Mouse (Mus musculus) MEL-GATA-1-ER (cell line): Measurements from ENCODE around the gene Numa1.
A peak's percentile ranks its signal among the peaks of the same experiment; 100 is the strongest.
"Not testable (repeated sequence)": the region's sequence is repeated elsewhere in the genome, so short reads cannot be mapped to it uniquely, and the experiment has no call there.

Experiments
- DNase-seq: peaks from one replicate; pipeline ENCODE4 v3.0.0-alpha.2; 2012; ENCODE audit warnings: low read depth; ENCODE audit errors: extremely low read depth

Numa1 gene

GRCm38 (mm10) chr7:101933751-101934240 lies at the start of gene Numa1, which contains the start of gene Lrrc51:
Numa1 (plus strand) TSS chr7:101934111.
Lrrc51 (minus strand) TSS chr7:101933895.
- peak; percentile 97 for DNase-seq

DNA sequence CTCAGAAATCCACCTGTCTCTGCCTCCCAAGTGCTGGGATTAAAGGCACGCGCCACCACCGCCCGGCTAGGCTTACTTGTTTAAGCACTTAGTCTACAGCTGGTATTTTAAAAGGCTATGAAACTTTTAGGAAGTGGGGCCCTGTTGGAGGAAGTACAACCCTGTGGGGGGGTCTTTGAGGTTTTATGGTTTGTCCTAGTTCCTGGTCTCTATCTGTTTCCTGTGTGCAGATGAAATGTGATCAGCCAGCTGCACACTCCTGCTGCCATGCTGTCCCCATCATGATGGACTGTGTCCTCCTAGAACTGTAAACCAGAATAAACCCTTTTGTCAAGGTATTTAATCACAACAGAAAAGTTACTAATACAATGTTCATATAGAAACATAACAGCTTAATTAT lies 49.8 kb upstream of the Numa1 start:
- DNase-seq: no peak

DNA sequence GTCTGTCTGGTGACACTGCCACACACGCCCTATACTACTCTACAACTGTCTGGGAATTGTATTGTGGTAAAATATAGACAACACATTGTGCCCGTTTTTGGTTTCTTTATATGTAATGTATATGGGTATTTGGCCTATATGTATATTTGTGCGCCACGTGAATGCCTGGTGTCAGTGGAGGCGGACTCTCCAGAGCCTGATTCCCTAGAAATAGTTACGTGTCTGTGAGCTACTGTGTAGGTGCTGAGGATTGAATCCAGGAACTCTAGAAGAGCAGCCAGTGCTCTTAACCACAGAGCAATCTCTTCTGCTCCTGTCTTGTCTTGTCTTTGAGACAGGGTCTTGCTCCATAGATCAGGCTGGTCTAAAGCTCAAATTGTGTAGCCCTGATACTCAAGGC lies 47.6 kb upstream of the Numa1 start:
- DNase-seq: no peak

DNA sequence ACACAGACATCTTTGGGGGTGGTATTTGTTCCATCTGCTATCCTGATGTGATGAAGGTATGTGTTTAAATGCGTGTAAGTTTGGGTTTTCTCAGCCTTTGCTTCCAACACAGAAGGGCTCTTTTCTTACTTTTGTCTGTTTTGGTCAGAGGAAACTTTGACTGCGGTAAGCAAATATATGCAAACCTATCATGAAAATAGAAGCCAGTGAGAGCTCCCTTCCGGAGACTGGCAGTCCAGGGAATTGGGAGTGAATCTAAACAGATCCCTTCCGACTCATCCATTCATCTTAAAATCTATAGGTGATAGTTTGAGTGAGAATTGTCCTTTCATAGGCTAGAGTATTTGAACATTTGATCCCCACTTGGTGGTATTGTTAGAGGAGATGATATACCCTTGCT lies 45.5 kb upstream of the Numa1 start:
- DNase-seq: no peak

- no peak for DNase-seq
Measured at GRCm38 (mm10) chr7:101895695-101896094, 38.2 kb upstream of the Numa1 start.

DNA sequence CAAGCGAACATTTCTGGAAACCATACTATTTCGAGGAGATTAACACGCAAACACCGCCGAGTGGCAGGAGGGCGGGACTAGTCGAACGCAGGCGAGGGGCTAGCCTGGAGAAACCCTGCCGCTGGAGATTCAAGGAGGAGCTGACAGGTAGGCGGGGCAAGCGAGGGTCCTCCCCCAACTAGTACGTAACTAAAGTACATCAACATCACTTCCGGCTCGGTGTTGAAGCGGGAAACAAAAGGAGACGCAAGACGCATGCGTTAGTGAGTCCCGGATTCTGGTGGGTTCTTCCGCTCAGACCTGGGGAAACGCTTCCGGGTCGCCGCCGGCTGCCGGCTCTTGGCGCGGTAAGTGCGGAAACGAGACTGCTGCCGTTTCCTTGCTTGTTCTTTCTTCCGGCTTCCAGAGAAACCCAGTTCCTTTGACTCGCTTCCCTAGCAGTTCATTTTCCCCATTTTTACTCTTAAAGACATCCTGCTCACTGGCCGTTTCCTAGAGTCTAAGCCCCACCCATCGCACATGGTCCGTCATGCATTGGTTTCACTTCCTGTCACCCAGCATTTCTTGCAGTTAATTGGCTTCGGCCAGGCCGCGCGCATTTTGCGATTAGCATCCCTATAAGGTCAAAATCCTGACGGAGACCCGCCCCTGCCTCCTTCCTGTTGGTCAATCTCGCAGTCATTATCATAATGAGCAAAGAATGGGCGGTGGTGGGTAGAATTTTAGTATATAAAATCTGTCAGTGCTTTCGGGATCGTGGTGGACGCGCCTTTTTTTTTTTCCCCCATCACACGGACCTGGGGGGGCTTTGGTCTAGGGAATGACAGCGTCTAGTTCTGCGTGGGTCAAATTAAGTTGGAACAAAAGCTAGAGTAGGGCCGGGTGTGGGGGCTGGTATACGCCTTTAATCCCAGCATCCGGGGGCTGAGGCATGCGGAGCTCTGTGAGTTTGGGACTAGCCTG lies 37.5 kb upstream of the Numa1 start:
- DNase-seq: peak; percentile 98

DNA sequence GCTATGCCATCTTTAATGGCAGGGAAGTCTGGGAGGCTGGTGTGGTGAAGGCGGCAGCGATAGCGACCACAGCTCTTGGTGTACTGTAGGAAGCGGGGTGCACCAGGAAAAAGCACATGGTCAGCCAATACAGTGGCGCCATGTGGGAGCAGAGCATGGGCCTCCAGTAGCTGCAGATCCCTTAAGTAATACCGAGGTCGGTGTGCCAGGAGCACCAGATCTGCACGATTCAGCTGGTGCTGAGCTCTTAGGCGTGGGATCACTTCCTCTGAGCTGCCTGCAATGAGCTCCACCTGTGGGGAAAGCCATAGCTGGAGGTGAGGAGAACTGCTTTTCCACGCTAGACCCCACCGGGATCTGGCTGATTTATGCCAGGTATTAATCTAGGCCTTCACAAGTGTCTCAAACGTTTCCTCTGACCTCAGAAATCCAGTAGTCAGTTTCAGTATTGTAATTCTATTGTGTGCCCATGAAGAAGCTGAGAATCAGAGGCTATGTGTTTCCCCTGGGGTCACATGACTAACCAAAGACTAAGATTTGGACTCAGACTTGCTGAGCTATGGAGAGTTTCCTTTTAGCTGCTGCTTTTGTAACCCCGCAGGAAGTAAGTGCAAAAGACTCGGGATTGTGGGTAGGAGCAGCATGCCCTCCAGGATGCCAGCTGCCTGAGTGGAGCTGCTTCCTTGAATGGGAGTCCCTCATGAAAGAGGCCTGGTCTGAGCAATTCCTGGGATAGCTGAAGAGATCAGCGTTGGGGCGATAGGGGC lies 33.4 kb upstream of the Numa1 start:
- no peak for DNase-seq

DNA sequence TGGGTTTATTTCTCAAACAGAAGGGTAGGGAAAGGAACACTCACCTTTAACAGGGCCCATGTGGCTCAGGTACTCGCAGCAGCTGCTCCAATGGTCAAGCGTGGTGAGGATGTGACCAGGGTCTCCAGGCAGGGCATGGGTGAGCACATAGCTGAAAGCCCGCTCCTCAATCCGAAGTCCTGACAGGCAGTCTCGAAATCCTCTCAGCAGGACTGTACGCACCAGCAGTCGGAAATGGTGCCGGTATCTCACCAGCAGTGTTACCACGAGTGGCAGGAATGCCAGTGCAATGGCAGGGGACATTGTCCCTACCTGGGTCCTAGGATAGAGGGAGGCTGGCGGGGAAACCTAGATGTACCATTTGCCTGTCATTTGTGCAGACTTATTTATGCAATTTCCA lies 31.9 kb upstream of the Numa1 start:
- no peak for DNase-seq

- no peak for DNase-seq
Measured at GRCm38 (mm10) chr7:101902846-101903245, 31.1 kb upstream of the Numa1 start.

GRCm38 (mm10) chr7:101905561-101906286 lies 28.2 kb upstream of the Numa1 start, which contains the start of gene Lamtor1:
Lamtor1 (plus strand) TSS chr7:101905904.
- DNase-seq: peak; percentile 96

DNA sequence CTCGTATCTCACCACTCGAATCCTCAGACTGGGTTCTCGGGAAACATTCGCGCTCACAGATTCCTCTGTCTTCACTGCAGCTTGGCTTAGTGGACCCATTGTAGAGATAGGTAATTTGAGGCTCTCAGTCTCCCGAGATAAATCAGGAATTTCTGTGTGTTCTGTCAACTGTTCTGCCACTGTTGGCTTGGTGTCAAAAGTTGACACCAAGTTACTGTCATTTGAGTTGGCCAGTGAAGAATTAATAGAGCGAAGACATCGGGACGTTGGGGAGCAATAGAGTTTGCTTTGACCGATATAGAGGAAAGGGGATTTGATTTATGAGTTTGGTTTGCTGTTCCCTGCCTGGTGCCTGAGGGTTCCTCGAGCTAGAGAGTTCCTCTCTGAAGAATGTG lies 27.6 kb upstream of the Numa1 start, which contains the start of gene Tomt:
Tomt (minus strand) TSS at position 73 of the 395 bp plus-strand sequence.
- DNase-seq: no peak

- no peak for DNase-seq
Measured at GRCm38 (mm10) chr7:101906696-101907095, 27.2 kb upstream of the Numa1 start.

- no peak for DNase-seq
Measured at GRCm38 (mm10) chr7:101908367-101908766, 25.5 kb upstream of the Numa1 start.

GRCm38 (mm10) chr7:101910138-101910537 lies 23.8 kb upstream of the Numa1 start:
- DNase-seq: no peak

DNA sequence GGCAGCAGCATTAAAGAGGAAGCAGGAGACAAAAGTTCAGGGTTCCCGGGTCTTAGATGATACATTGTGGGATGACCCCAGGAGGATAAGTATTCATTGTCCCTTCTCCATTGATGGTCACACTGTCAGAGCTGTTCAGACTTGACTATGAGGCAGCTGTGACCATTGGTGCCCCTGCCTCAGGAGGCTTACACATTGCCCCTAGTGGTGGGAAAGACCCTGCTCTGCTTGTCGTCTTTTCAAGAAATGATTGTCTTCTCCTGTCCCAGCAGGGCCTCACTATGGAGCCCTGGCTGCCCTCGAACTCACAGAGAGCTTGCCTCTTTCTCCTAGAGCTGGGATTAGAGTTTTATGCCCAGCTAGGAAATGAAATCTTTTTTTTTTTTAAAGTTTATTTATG lies 21.9 kb upstream of the Numa1 start:
- DNase-seq: no peak

DNA sequence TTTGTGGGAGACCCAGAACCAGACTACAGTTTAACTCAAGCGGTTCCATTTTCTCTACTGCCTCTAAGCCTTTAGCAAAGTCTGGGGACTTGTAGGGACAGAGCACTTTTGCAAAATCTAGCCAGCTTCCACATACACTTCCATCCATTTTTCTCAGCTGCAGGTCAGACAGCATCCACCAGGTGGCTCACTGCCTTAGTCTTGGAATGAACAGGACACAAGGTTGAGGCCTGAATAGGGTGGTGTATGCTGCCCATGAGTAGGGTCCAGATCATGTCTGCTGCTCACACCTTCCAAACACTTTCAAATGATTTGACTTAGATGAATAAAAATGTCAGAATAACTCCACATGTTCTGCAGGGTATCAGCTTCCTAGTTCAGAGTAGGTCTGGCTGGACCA lies 15.8 kb upstream of the Numa1 start:
- no peak for DNase-seq

DNA sequence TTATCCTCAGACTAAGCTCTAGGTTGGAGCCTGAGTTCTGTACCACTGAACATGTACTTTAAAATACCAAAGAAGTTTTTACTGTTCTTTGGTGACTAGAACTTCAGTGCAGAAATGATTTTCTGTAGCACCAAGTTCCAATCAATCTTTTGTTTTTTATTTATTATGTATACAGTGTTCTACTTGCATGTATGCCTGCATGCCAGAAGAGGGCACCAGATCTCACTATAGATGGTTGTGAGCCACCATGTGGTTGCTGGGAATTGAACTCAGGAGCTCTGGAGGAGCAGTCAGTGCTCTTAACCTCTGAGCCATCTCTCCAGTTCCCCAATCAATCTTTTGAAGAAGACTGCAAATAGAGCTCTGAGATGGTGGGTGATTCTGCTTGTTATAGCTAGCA lies 8.0 kb upstream of the Numa1 start:
- DNase-seq: not testable (repeated sequence)

- no peak for DNase-seq
Measured at GRCm38 (mm10) chr7:101928093-101928492, 5.8 kb upstream of the Numa1 start.

DNA sequence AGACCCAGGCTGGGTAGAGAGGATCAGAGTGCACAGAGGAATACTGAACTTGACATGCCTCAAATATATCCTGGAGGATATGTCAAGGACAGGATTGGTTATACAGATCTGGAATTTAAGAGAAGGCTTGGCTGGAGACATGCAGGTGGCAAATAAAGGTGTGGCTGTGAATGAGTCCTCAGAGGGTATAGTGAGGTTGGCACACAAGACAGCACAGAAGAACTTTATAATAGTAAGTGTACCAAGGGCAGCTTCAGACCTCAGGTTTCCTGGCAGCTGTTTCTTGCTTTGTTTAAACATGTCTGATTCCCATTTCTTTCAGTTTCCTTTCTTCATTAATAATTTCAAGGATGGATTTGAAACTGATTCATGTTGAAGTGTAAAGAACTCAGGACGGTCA lies 1.4 kb upstream of the Numa1 start:
- no peak for DNase-seq

GRCm38 (mm10) chr7:101933300-101933699 lies 611 bp upstream of the Numa1 start:
- DNase-seq: no peak

DNA sequence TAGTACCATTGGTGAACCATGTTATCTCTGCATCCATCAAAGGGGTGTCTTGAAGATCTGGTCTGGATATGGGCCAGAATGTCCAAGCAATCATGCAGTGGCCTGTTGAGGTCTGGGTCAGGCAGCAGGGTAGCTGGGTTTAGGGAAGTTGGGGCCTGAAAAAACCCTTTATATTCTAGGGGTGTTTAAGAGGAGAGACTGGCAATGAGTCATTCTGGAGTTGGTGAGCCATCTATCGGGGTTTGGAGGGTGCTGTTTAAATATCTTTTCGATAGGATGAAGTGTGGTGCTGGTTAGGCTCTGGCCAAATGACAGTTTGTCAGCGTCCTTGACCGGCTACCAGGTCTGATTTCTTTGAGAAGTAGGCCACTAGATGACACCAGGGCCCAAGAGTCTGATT lies 2.0 kb downstream of the Numa1 start:
- no peak for DNase-seq
